ENCODE assay signal across 15 mouse cellular contexts in genomic region chr8:125413001-125413909, GRCm38 (mm10).
DNase-seq lines count a peak whose midpoint lies in the region; ATAC-seq and TF ChIP-seq lines count a peak whose summit lies in the region.
"Had no signal": no experiment of that assay in that cellular context is flagged by ENCODE, and none has a peak within 500 bp of the region (broad histone marks: within the 10 kb centered on the region; RNA-seq: fewer than 3 reads in every experiment).

No protein-coding gene starts in this region.

- 0 out of 2 replicates have a peak overlapping the region, but pooled peaks have one; percentile 20 for H3K4me2 ChIP-seq in heart, embryonic 12.5 days
- H3K4me2 ChIP-seq in lung, embryonic 14.5 days = no peak overlapping the region
- no peak overlapping the region for H3K4me2 ChIP-seq in lung, postnatal 0 days (replicated peaks; ENCODE audit: low read depth, low read length)
- H3K4me2 ChIP-seq: hindbrain, embryonic 15.5 days; limb, embryonic 15.5 days had no signal

- peaks cover 9% of the 10 kb centered on the region for H3K36me3 ChIP-seq in heart, embryonic 12.5 days
- 0 out of 2 replicates have a peak, but pooled peaks cover 5% of the 10 kb centered on the region for H3K36me3 ChIP-seq in lung, embryonic 14.5 days (ENCODE audit: insufficient read depth)
- H3K36me3 ChIP-seq in lung, postnatal 0 days (ENCODE audit: insufficient read depth, low read length) = no peaks in the 10 kb centered on the region
- H3K36me3 ChIP-seq: hindbrain, embryonic 15.5 days had no signal

- no peak for TF ChIP-seq EP300 in lung, postnatal 0 days (IDR thresholded peaks at IDR 0.05)

- H3K9ac ChIP-seq in heart, embryonic 12.5 days = 0 out of 2 replicates have a peak overlapping the region, but pooled peaks have one; percentile 18
- H3K9ac ChIP-seq in lung, embryonic 14.5 days = 0 out of 2 replicates have a peak overlapping the region, but pooled peaks have one; percentile 14
- no peak overlapping the region for H3K9ac ChIP-seq in lung, postnatal 0 days (replicated peaks; ENCODE audit: low read depth)
- H3K9ac ChIP-seq: hindbrain, embryonic 15.5 days; limb, embryonic 15.5 days had no signal

- TF ChIP-seq CTCF in lung, embryonic 14.5 days (IDR thresholded peaks at IDR 0.05; ENCODE audit: low read depth) = no peak
- TF ChIP-seq CTCF in lung, postnatal 0 days (IDR thresholded peaks at IDR 0.05) = no peak
- no peak for TF ChIP-seq CTCF in layer of hippocampus, adult 2 months (conservative IDR thresholded peaks at IDR 0.05)

- intact Hi-C loops in heart, postnatal 36 days (cut with DNase I) = no loop called here

- 17% methylated on average over 13 of the region's 13 CpGs for WGBS in heart, embryonic 12.5 days
- WGBS in lung, embryonic 14.5 days = 20% methylated on average over 13 of the region's 13 CpGs
- WGBS in lung, postnatal 0 days = 37% methylated on average over 13 of the region's 13 CpGs

- no peak overlapping the region for H3K4me3 ChIP-seq in heart, embryonic 12.5 days
- H3K4me3 ChIP-seq in lung, embryonic 14.5 days (ENCODE audit: low read depth, low read length) = no peak overlapping the region
- H3K4me3 ChIP-seq in lung, postnatal 0 days (ENCODE audit: low read depth, low read length) = no peak overlapping the region
- H3K4me3 ChIP-seq in layer of hippocampus, adult 2 months = no peak overlapping the region
- H3K4me3 ChIP-seq: hindbrain, embryonic 15.5 days; limb, embryonic 15.5 days had no signal

- DNase-seq in heart, postnatal 36 days = no peak
- peak; percentile 34 for DNase-seq in lung, embryonic 14.5 days
- no peak for DNase-seq in lung, postnatal 0 days (ENCODE audit: low spot score)
- peak; percentile 42 for DNase-seq in naive thymus-derived CD4-positive, alpha-beta T cell, adult 2 months (ENCODE audit: low read depth)
- DNase-seq in layer of hippocampus, adult 8-10 months (ENCODE audit: low spot score in 2 of 2) = no peak
- DNase-seq in layer of hippocampus, adult 2 months (ENCODE audit: low spot score in 2 of 2) = no peak
- DNase-seq: adrenal gland, postnatal 36 days; cerebellum, adult 11-12 months; lung, postnatal 14 days; thymus, postnatal 36 days had no signal

- H3K27ac ChIP-seq in heart, embryonic 12.5 days (ENCODE audit: poor library complexity, severe bottlenecking) = peak overlapping the region; percentile 12; the same call in 1 of the 2 replicates
- no peak overlapping the region for H3K27ac ChIP-seq in lung, embryonic 14.5 days (ENCODE audit: low read depth)
- H3K27ac ChIP-seq in lung, postnatal 0 days (ENCODE audit: low read length) = no peak overlapping the region
- no peak overlapping the region for H3K27ac ChIP-seq in layer of hippocampus, adult 2 months
- H3K27ac ChIP-seq: hindbrain, embryonic 15.5 days; limb, embryonic 15.5 days had no signal

- no peaks in the 10 kb centered on the region for H3K27me3 ChIP-seq in heart, embryonic 12.5 days (replicated peaks)
- no peaks in the 10 kb centered on the region for H3K27me3 ChIP-seq in lung, embryonic 14.5 days (ENCODE audit: insufficient read depth, low read length)
- no peaks in the 10 kb centered on the region for H3K27me3 ChIP-seq in lung, postnatal 0 days (replicated peaks; ENCODE audit: insufficient read depth, low read length)
- H3K27me3 ChIP-seq: hindbrain, embryonic 15.5 days; limb, embryonic 15.5 days; Patski had no signal

- peaks cover 36% of the 10 kb centered on the region for H3K4me1 ChIP-seq in heart, embryonic 12.5 days (replicated peaks)
- H3K4me1 ChIP-seq in lung, embryonic 14.5 days (ENCODE audit: insufficient read depth) = no peaks in the 10 kb centered on the region; the same call in 1 of the 2 replicates
- peaks cover 4% of the 10 kb centered on the region; the same call in 1 of the 2 replicates for H3K4me1 ChIP-seq in lung, postnatal 0 days (ENCODE audit: insufficient read depth, low read depth, low read length)

- no peaks in the 10 kb centered on the region for H3K9me3 ChIP-seq in heart, embryonic 12.5 days (replicated peaks)
- H3K9me3 ChIP-seq in lung, embryonic 14.5 days (ENCODE audit: low read depth, low read length) = no peaks in the 10 kb centered on the region
- H3K9me3 ChIP-seq in lung, postnatal 0 days (ENCODE audit: low read length) = no peaks in the 10 kb centered on the region
- H3K9me3 ChIP-seq: hindbrain, embryonic 15.5 days; limb, embryonic 15.5 days had no signal

- ATAC-seq in heart, embryonic 12.5 days (ENCODE audit: insufficient number of reproducible peaks, low FRiP score) = no peak
- ATAC-seq in lung, embryonic 14.5 days (ENCODE audit: insufficient read depth) = no peak
- ATAC-seq in lung, postnatal 0 days = no peak
- ATAC-seq in granulocyte monocyte progenitor cell, adult 5-6 weeks (replicated peaks; ENCODE audit: poor library complexity, severe bottlenecking) = 0 out of 2 replicates have a peak, but pooled peaks have one; percentile 7
- ATAC-seq: Patski had no signal

Comparison
In these comparisons a context has a peak if more than half of its experiments do, and no peak if none do; other contexts are left out.
1. DNase-seq: peak in lung, embryonic 14.5 days (single experiment) and naive thymus-derived CD4-positive, alpha-beta T cell, adult 2 months (single experiment); none in heart, postnatal 36 days (0 of 2), lung, postnatal 0 days (single experiment), layer of hippocampus, adult 8-10 months (0 of 2) and layer of hippocampus, adult 2 months (0 of 2).